Mouse (Mus musculus): ENCODE results near the gene Cox7b2. TPM values are rescaled to one million over a fixed set of nuclear protein-coding genes. Genes with fewer than 3 reads are reported as not detected.

Gene Cox7b2
- polyA plus RNA-seq, 1 experiment from 2014 or later = not detected

DNA sequence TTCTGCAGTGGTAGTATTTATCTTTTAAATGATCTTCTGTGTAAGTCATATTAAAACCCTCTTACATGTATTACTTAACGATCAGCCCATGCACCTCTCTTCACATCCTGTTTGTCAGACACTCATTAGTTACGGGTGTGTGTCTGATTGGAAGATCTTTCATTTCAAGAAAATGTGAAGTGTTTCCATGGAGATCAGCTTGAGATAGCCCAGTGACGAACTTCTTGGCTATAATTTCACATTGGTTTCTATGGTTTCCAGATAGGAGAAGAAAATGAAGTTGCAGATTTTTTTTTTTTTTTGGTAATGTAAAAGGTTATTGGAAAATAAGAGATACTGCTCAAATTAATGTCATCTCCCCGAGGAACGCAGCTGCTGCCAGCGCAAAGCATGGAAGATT, 107.8 kb downstream of the Cox7b2 start:
- Histone ChIP-seq H3K36me3 (ENCODE audit: control insufficient read depth, insufficient read depth, low read length) (no peaks in the 10 kb centered on the region), H3K4me1 (replicated peaks; ENCODE audit: control insufficient read depth, insufficient read depth, low read length) (no peaks in the 10 kb centered on the region), H3K4me3 (ENCODE audit: low read depth, low read length) (no peak overlapping the region), H3K27me3 (replicated peaks; ENCODE audit: control insufficient read depth, insufficient read depth, low read length) (no peaks in the 10 kb centered on the region), H3K9me3 (ENCODE audit: control insufficient read depth, low read length) (no peaks in the 10 kb centered on the region), H3K27ac (ENCODE audit: low read depth) (no peak overlapping the region), H3K4me2 (ENCODE audit: low read length) (no peak overlapping the region), H3K9ac (ENCODE audit: low read length) (no peak overlapping the region)
- ATAC-seq (replicated peaks; ENCODE audit: low FRiP score, low TSS enrichment, low read depth) = no peak
- 82% methylated on average over 6 of the region's 6 CpGs for WGBS
- no peak for DNase-seq (ENCODE audit: low spot score)

Other genes starting within 250 kb of the Cox7b2 start
- 0.43 and 1.0 TPM in 2 replicates for gene Gabrb1, start 109.9 kb upstream of the Cox7b2 start, polyA plus RNA-seq (2014; fragmentation: Nextera tagmentation; extraction: Ambion mirVana)
- gene Gabra4, start 110.1 kb upstream of the Cox7b2 start, polyA plus RNA-seq (2014; fragmentation: Nextera tagmentation; extraction: Ambion mirVana) = 1.5 and 3.1 TPM in 2 replicates

All from intestine, embryonic 14.5 days (tissue).